Mouse (Mus musculus): ENCODE data around the gene Pclaf.

Pclaf gene

GRCm38 (mm10) chr9:65890143-65890628 is at the start of gene Pclaf:
Gene Pclaf, plus strand, starts transcription at chr9:65890237.
- peak; percentile 98 for DNase-seq (ENCODE audit: low spot score)

GRCm38 (mm10) chr9:65844421-65845165 is 45.4 kb upstream of the Pclaf start:
- no peak for DNase-seq (ENCODE audit: low spot score)

- DNase-seq (ENCODE audit: low spot score): no peak
These were observed 41.9 kb upstream of the Pclaf start for GRCm38 (mm10) chr9:65848154-65848553.

DNA sequence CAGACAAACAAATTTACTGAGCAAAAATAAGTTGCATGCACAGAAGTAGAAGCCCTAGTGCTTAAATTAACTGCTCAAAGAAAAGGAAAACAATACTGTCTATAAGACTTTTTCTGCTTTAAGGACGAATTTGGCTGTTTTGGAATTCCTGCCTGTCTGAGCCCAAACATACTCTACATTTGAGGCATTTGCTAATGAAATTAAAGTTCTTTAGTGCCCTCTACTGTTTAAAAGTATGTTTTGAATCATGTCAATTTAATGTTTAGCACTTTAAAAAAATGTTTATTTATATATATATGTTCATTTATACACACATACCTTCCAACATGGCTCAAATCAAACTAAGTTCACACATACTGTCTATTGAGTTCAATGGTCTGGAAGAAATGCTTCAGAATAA is 39.8 kb upstream of the Pclaf start:
- DNase-seq (ENCODE audit: low spot score): no peak

- no peak for DNase-seq (ENCODE audit: low spot score)
These were observed 30.4 kb upstream of the Pclaf start for GRCm38 (mm10) chr9:65859656-65860055.

DNA sequence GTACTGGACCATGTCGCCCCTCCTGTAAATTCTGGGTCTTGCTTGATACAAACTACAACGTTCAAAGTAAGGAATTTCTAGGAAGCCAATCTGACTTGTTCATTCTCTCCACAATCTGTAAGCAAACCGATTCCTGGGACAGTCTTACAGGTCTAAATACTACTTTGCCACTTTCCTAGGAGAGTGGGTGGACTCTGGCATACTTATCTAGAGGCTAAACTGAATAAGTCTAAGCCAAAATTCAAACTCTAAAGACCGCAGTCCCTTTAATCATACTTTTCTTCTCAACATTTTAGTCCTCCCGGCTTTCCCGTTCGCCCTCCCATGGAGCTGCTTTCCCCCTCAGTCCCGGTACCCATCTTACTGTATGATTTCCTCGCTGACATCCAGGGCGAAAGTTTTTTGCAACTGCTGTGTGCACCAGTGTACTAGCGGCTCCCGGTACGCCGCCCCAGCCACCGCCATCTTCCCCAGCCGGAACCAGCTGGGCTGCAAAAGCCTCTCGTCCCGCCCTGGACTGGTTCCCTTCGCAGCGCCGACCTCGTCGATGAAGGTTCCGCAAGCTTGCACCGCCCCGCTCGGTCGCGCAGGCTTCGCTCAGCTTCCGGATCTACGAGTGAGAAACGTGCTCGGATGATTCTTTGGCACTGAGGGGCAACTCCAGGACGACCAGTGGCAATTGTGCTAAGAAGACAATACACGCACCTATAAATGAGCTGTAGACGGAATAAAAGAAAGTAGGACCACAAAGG is 5.3 kb upstream of the Pclaf start:
- DNase-seq (ENCODE audit: low spot score): peak; percentile 97

DNA sequence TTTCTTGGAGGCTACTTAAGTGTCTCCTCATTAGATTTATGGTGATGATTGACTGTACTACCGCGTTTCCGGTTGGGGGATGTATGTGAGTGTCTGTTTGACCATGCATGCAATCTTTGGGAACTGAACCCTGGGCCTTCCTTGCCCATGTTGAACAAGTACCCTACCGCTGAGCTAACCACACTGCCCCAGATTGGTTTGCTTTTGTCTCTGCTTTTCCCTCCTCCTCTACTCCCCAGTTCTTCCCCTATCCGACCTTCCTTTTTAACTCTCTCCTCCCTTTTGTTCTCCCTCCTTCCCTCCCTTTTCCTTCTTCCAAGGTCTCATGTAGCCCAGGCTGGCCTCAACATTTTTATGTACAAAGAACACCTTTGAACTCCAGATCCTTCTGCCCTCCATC is 1.1 kb downstream of the Pclaf start:
- peak; percentile 57 for DNase-seq (ENCODE audit: low spot score)

- no peak for DNase-seq (ENCODE audit: low spot score)
These were observed 6.9 kb downstream of the Pclaf start for GRCm38 (mm10) chr9:65896977-65897376.

GRCm38 (mm10) chr9:65902879-65903278 is 12.8 kb downstream of the Pclaf start:
- DNase-seq (ENCODE audit: low spot score): no peak

GRCm38 (mm10) chr9:65903419-65903818 is 13.4 kb downstream of the Pclaf start:
- no peak for DNase-seq (ENCODE audit: low spot score)

- DNase-seq (ENCODE audit: low spot score): peak; percentile 98
These were observed 18.6 kb downstream of the Pclaf start, which contains the start of the genes Trip4 and Csnk1g1 for GRCm38 (mm10) chr9:65908394-65909300. Gene Trip4, minus strand, starts transcription at chr9:65908794. Gene Csnk1g1, plus strand, starts transcription at chr9:65908924.

DNA sequence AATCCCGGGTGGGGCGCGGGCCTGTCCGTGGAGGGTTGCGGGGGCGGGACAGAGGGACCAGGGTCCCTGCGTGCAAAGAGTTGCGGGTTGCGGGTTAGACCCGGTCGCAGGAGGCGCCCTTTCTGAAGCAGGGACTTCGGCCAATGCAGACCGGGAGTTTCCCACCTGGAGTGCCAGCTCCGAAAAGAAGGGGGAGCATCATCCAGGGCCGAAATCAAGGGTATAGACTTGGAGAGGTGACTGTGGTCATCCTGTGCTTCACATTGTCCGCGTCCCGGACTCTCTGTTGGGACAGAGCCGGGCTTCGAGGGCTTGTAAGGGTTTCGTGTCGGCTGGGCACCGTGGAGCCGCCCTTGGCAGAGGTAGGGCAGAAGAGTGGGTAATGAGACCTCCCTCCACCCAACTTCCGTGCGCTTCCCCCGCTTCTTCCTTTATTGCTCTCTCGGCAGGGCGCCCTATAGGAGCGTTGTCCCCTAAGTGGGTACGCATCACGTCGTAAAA is 19.3 kb downstream of the Pclaf start:
- peak; percentile 58 for DNase-seq (ENCODE audit: low spot score)

- DNase-seq (ENCODE audit: low spot score): no peak
These were observed 19.8 kb downstream of the Pclaf start for GRCm38 (mm10) chr9:65909837-65910236.

GRCm38 (mm10) chr9:65913976-65914375 is 23.9 kb downstream of the Pclaf start:
- no peak for DNase-seq (ENCODE audit: low spot score)

DNA sequence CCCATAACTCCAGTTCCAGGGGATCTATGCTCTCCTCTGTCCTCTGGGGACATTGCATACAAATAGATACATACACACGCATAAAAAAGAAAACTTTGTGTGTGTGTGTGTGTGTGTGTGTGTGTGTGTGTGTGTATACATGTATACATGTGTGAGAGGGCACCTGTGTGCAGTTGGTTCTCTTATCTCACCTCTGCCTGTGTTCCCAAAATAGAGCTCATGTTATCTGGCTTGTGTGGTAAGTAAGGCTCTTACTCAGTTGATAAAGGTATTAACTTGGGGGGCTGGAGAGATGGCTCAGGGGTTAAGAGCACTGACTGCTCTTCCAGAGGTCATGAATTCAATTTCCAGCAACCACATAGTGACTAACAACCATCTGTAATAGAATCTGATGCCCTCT is 27.0 kb downstream of the Pclaf start:
- no peak for DNase-seq (ENCODE audit: low spot score)

- no peak for DNase-seq (ENCODE audit: low spot score)
These were observed 38.4 kb downstream of the Pclaf start for GRCm38 (mm10) chr9:65928456-65928855.

DNA sequence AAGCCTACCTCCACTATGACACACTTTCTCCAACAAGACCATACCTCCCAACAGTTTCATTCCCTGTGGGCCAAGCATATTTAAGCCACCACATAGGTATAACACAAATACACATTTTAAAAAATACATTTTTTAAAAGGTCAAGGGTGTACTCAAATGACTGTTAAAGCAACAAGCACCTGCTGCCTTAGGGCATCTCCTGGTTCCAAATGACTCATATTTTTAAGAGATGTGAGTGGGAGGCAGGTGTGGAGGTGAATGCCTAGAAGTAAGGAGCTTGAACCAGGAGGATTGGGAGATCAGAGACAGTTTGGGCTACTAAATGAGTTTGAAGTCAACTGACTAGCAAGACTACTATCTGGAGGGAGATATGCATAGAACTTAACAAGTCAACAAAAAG is 39.8 kb downstream of the Pclaf start:
- DNase-seq (ENCODE audit: low spot score): no peak

DNA sequence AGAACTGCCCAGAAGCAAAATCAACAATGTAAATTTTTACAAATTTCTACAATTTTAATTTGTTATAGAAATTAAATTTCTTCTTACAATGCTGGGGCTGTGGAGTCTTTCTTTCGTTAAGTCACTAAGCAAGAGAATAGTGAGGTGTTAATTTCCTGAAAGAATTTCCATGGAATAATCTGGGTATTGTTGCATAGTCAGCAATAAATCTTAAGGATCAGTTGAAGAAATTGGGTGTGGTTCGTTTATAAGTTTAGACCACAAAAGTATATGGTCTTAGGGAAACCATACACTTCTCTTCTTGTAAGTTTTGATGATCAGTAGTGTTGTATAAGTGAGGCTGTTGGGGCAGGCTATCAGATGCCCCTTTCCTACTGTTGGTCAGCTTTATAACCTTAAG is 47.5 kb downstream of the Pclaf start:
- DNase-seq (ENCODE audit: low spot score): no peak

DNA sequence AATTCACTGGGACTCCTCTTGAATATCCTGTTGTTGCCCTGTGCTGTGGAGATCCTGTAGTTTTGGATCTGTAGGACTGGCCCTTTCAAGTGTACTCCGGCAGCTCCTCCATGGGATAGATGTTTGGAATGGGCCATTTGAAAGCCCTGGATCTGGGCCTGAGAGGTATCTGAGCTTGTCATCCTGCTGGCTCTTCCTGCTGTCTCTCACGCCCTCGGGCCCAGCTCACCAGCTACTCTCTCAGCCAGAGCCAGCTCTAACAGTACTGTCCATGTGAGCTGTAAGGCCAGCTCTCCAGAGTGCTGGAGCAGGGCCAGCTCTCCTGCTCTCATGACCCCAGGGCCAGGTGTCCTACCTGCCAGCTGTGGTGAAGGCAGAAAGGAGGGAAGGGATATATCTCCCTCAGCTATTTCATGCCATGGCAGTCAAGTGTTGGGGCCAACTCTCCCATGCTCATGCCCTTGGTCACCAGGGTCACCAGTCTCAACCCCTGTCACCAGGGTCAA is 61.1 kb downstream of the Pclaf start:
- DNase-seq (ENCODE audit: low spot score): no peak

Data from embryo, embryonic 10 days (tissue).